In the genomic region with DNA sequence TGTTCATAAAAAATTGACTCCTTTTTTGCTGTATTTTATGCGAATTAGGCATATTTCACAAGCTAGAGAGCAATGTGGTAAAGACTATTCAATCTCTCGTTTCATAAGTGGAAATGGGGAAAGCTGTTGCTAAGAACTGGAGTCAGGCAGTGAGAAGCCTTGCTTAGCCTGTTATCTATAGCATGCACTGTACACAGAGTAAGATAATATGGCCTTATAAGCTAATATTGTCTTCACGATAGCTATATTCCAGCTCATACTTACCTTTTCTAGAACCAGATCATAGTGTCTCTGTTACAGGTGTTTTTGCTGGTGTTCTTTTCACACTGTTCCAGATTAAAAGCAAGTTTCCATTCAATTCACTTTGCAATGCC, we compare ENCODE assay signal across 8 mouse cellular contexts. TPM values are rescaled to one million over a fixed set of nuclear protein-coding genes. Genes with fewer than 3 reads are reported as not detected.
A peak's percentile ranks its signal among the peaks of the same experiment; 100 is the strongest.
DNase-seq lines count a peak whose midpoint lies in the region; ATAC-seq and TF ChIP-seq lines count a peak whose summit lies in the region.

No protein-coding gene starts in this region.

- no peak for TF ChIP-seq RAD21 in MEL (IDR thresholded peaks at IDR 0.05; ENCODE audit: low read depth, low read length)

- peak overlapping the region; percentile 96; the same call in 1 of the 2 replicates for H3K27ac ChIP-seq in heart, embryonic 13.5 days (replicated peaks)
- H3K27ac ChIP-seq in MEL (ENCODE audit: control insufficient read depth, low read depth, low read length): peak overlapping the region; percentile 82
- peak overlapping the region; percentile 94; the same call in 1 of the 2 replicates for H3K27ac ChIP-seq in forebrain, postnatal 0 days (ENCODE audit: low read depth, low read length)

- 54% methylated on average over 3 of the region's 3 CpGs for WGBS in heart, embryonic 13.5 days
- 58% methylated on average over 3 of the region's 3 CpGs for WGBS in forebrain, postnatal 0 days

- no peak for DNase-seq in heart, postnatal 4 days
- peak; percentile 81 for DNase-seq in MEL (ENCODE audit: low read depth, low spot score)
- peak; percentile 7 for DNase-seq in forebrain, postnatal 0 days
- DNase-seq in cerebellum, postnatal 14 days: no peak
- DNase-seq in layer of hippocampus, adult 11-12 months (ENCODE audit: low spot score): no peak
- no peak for DNase-seq in frontal cortex, adult 2 months (ENCODE audit: extremely low spot score in 1 of 2, low spot score in 1 of 2)

- no peaks in the 10 kb centered on the region for H3K9me3 ChIP-seq in heart, embryonic 13.5 days
- H3K9me3 ChIP-seq in MEL (replicated peaks; ENCODE audit: insufficient read depth, low read length): no peaks in the 10 kb centered on the region
- H3K9me3 ChIP-seq in forebrain, postnatal 0 days (ENCODE audit: low read length): no peaks in the 10 kb centered on the region

- H3K4me3 ChIP-seq in heart, embryonic 13.5 days: peak overlapping the region; percentile 97
- peak overlapping the region; percentile 10 to 70 for H3K4me3 ChIP-seq in MEL (ENCODE audit: control insufficient read depth in 1 of 2, insufficient read depth in 1 of 2, low read depth in 2 of 2, low read length in 2 of 2)
- H3K4me3 ChIP-seq in forebrain, postnatal 0 days (ENCODE audit: low read depth, low read length): peak overlapping the region; percentile 69; the same call in 1 of the 2 replicates

- peak; percentile 86 to 89 for TF ChIP-seq EP300 in MEL (IDR thresholded peaks at IDR 0.05; ENCODE audit: low read depth in 1 of 2, low read length in 2 of 2)

- no peaks in the 10 kb centered on the region for H3K36me3 ChIP-seq in heart, embryonic 13.5 days
- H3K36me3 ChIP-seq in MEL (ENCODE audit: control insufficient read depth in 1 of 2, insufficient read depth in 2 of 2, low read length in 2 of 2): peaks cover 0 to 49% of the 10 kb centered on the region in 2 experiments; a peak in 3 of 4 replicates
- no peaks in the 10 kb centered on the region for H3K36me3 ChIP-seq in forebrain, postnatal 0 days (ENCODE audit: insufficient read depth)

- H3K27me3 ChIP-seq in heart, embryonic 13.5 days (replicated peaks): no peaks in the 10 kb centered on the region
- no peaks in the 10 kb centered on the region for H3K27me3 ChIP-seq in MEL (ENCODE audit: control insufficient read depth in 1 of 2, insufficient read depth in 2 of 2, low read length in 2 of 2)
- H3K27me3 ChIP-seq in forebrain, postnatal 0 days (ENCODE audit: insufficient read depth, low read length): no peaks in the 10 kb centered on the region

- peak overlapping the region; percentile 84 for H3K4me2 ChIP-seq in heart, embryonic 13.5 days
- H3K4me2 ChIP-seq in forebrain, postnatal 0 days (ENCODE audit: low read depth): peak overlapping the region; percentile 58; the same call in 1 of the 2 replicates

- peak overlapping the region; percentile 97 for H3K9ac ChIP-seq in heart, embryonic 13.5 days
- peak overlapping the region; percentile 88 for H3K9ac ChIP-seq in MEL (ENCODE audit: control insufficient read depth, low read depth, low read length, poor library complexity, severe bottlenecking)
- peak overlapping the region; percentile 78 for H3K9ac ChIP-seq in forebrain, postnatal 0 days

- peaks cover 40% of the 10 kb centered on the region for H3K79me2 ChIP-seq in MEL (ENCODE audit: control insufficient read depth, insufficient read depth, low read length, poor library complexity)

- no peak for TF ChIP-seq CTCF in MEL (IDR thresholded peaks at IDR 0.05 in 2 of 3, conservative IDR thresholded peaks at IDR 0.05 in 1 of 3; ENCODE audit: control insufficient read depth in 1 of 3, insufficient read depth in 1 of 3, low read depth in 2 of 3, low read length in 3 of 3, poor library complexity in 1 of 3, severe bottlenecking in 1 of 3)
- TF ChIP-seq CTCF in forebrain, postnatal 0 days (IDR thresholded peaks at IDR 0.05; ENCODE audit: low read depth): no peak

- peaks cover 46% of the 10 kb centered on the region for H3K4me1 ChIP-seq in heart, embryonic 13.5 days
- peaks cover 26 to 30% of the 10 kb centered on the region in 2 experiments for H3K4me1 ChIP-seq in MEL (ENCODE audit: control insufficient read depth in 1 of 2, insufficient read depth in 2 of 2, low read length in 2 of 2)
- peaks cover 17% of the 10 kb centered on the region; the same call in 1 of the 2 replicates for H3K4me1 ChIP-seq in forebrain, postnatal 0 days (ENCODE audit: insufficient read depth)

- ATAC-seq in heart, embryonic 13.5 days (ENCODE audit: extremely low read depth, insufficient number of reproducible peaks, low FRiP score, low TSS enrichment): no peak
- ATAC-seq in forebrain, postnatal 0 days: no peak
- ATAC-seq in megakaryocyte-erythroid progenitor cell, adult 5-6 weeks (replicated peaks; ENCODE audit: low FRiP score, low TSS enrichment, poor library complexity, severe bottlenecking): peak; percentile 68

- no peak for TF ChIP-seq POLR2A in MEL (IDR thresholded peaks at IDR 0.05; ENCODE audit: control insufficient read depth in 1 of 2, insufficient read depth in 1 of 2, low read depth in 1 of 2, low read length in 2 of 2, poor library complexity in 1 of 2)

TF ChIP-seq in MEL, 35 proteins besides CTCF, POLR2A, EP300 and RAD21 (continues in another document):
- TF ChIP-seq MYB (IDR thresholded peaks at IDR 0.05; ENCODE audit: low read depth, low read length): no peak
- no peak for TF ChIP-seq BHLHE40 (IDR thresholded peaks at IDR 0.05; ENCODE audit: borderline replicate concordance, low read depth, low read length)
- TF ChIP-seq ZMIZ1 (IDR thresholded peaks at IDR 0.05; ENCODE audit: low read depth, low read length): no peak
- no peak for TF ChIP-seq ZC3H11A (IDR thresholded peaks at IDR 0.05; ENCODE audit: low read depth, low read length)
- no peak for TF ChIP-seq NELFE (IDR thresholded peaks at IDR 0.05; ENCODE audit: low read depth, low read length)
- no peak for TF ChIP-seq MAFK (IDR thresholded peaks at IDR 0.05; ENCODE audit: borderline replicate concordance, low read depth, low read length)
- peak; percentile 58; the same call in 1 of the 2 replicates for TF ChIP-seq TBP (IDR thresholded peaks at IDR 0.05; ENCODE audit: low read depth, low read length)
- TF ChIP-seq CHD1 (IDR thresholded peaks at IDR 0.05; ENCODE audit: low read depth, low read length): peak; percentile 51; the same call in 1 of the 2 replicates
- no peak for TF ChIP-seq KAT2A (conservative IDR thresholded peaks at IDR 0.05; ENCODE audit: low read depth, low read length)
- TF ChIP-seq GABPA (IDR thresholded peaks at IDR 0.05; ENCODE audit: low read depth, low read length): no peak
- TF ChIP-seq RCOR1 (IDR thresholded peaks at IDR 0.05; ENCODE audit: low read depth, low read length): peak; percentile 82; the same call in 1 of the 2 replicates
- TF ChIP-seq ZKSCAN1 (IDR thresholded peaks at IDR 0.05; ENCODE audit: low read depth, low read length): no peak
- no peak for TF ChIP-seq JUND (IDR thresholded peaks at IDR 0.05; ENCODE audit: low read depth, low read length)
- TF ChIP-seq ZNF384 (IDR thresholded peaks at IDR 0.05; ENCODE audit: low read depth, low read length): no peak
- TF ChIP-seq MXI1 (IDR thresholded peaks at IDR 0.05; ENCODE audit: low read depth, low read length): 0 out of 2 replicates have a peak, but pooled peaks have one; percentile 36
- TF ChIP-seq MAZ (IDR thresholded peaks at IDR 0.05; ENCODE audit: low read depth, low read length): no peak
- no peak for TF ChIP-seq E2F4 (IDR thresholded peaks at IDR 0.05; ENCODE audit: borderline replicate concordance, low read depth, low read length)
- no peak for TF ChIP-seq POLR2AphosphoS5 (IDR thresholded peaks at IDR 0.05; ENCODE audit: borderline replicate concordance, low read depth, low read length)

RNA-seq across cellular contexts. Expression of gene Ero1l, which starts 0.7 kb away (rescaled TPM):
- 32.0 and 37.0 TPM in 2 replicates for polyA plus RNA-seq in heart, embryonic 13.5 days (2015; fragmentation: Nextera tagmentation; extraction: Ambion mirVana)
- total RNA-seq in heart, postnatal 4 days (2021): 10 to 100 TPM; 25.7 to 25.8 TPM
- 42.0 and 95.6 TPM in 2 replicates for total RNA-seq in MEL (2012; rRNA removed)
- 100 to 1,000 TPM; 114 to 273 TPM for polyA plus RNA-seq in MEL (2012; ENCODE audit: insufficient read depth in 1 of 2, insufficient read length in 2 of 2, low read depth in 1 of 2, low replicate concordance in 2 of 2, missing spikeins in 1 of 2)
- 19.1 and 24.9 TPM in 2 replicates for total RNA-seq in forebrain, postnatal 0 days (2014; rRNA removed)
- polyA plus RNA-seq in forebrain, postnatal 0 days (2015; fragmentation: Nextera tagmentation; extraction: Ambion mirVana): 13.8 and 17.9 TPM in 2 replicates
- total RNA-seq in megakaryocyte-erythroid progenitor cell, adult 5-6 weeks (2014; fragmentation: Nextera tagmentation): 30.3 and 31.8 TPM in 2 replicates
- total RNA-seq in megakaryocyte-erythroid progenitor cell, adult 5-6 weeks (2017): 29.7 and 32.3 TPM in 2 replicates
- polyA plus RNA-seq in frontal cortex, adult 2 months (2012; rRNA removed): 28.8 and 30.0 TPM in 2 replicates

RNA-seq across cellular contexts. Expression of gene Psmc6, which starts 10.4 kb away (rescaled TPM):
- polyA plus RNA-seq in heart, embryonic 13.5 days (2015; fragmentation: Nextera tagmentation; extraction: Ambion mirVana): 112 and 122 TPM in 2 replicates
- total RNA-seq in heart, postnatal 4 days (2021): 100 to 1,000 TPM; 117 to 118 TPM
- total RNA-seq in MEL (2012; rRNA removed): 125 and 156 TPM in 2 replicates
- polyA plus RNA-seq in MEL (2012; ENCODE audit: insufficient read depth in 1 of 2, insufficient read length in 2 of 2, low read depth in 1 of 2, low replicate concordance in 2 of 2, missing spikeins in 1 of 2): 100 to 1,000 TPM; 208 to 270 TPM
- total RNA-seq in forebrain, postnatal 0 days (2014; rRNA removed): 156 and 159 TPM in 2 replicates
- 140 and 156 TPM in 2 replicates for polyA plus RNA-seq in forebrain, postnatal 0 days (2015; fragmentation: Nextera tagmentation; extraction: Ambion mirVana)
- 152 and 178 TPM in 2 replicates for total RNA-seq in megakaryocyte-erythroid progenitor cell, adult 5-6 weeks (2014; fragmentation: Nextera tagmentation)
- total RNA-seq in megakaryocyte-erythroid progenitor cell, adult 5-6 weeks (2017): 234 and 305 TPM in 2 replicates
- polyA plus RNA-seq in frontal cortex, adult 2 months (2012; rRNA removed): 89.6 and 96.8 TPM in 2 replicates

RNA-seq across cellular contexts. Expression of gene Styx, which starts 31.7 kb away (rescaled TPM):
- 46.1 and 58.3 TPM in 2 replicates for polyA plus RNA-seq in heart, embryonic 13.5 days (2015; fragmentation: Nextera tagmentation; extraction: Ambion mirVana)
- 10 to 100 TPM; 45.4 to 57.1 TPM for total RNA-seq in heart, postnatal 4 days (2021)
- total RNA-seq in MEL (2012; rRNA removed): 18.0 and 19.9 TPM in 2 replicates
- polyA plus RNA-seq in MEL (2012; ENCODE audit: insufficient read depth in 1 of 2, insufficient read length in 2 of 2, low read depth in 1 of 2, low replicate concordance in 2 of 2, missing spikeins in 1 of 2): 10 to 100 TPM in 1 of 2 experiments, not detected in 1; 27.2 TPM
- total RNA-seq in forebrain, postnatal 0 days (2014; rRNA removed): 35.9 and 36.2 TPM in 2 replicates
- polyA plus RNA-seq in forebrain, postnatal 0 days (2015; fragmentation: Nextera tagmentation; extraction: Ambion mirVana): 59.2 and 72.2 TPM in 2 replicates
- 29.3 and 34.1 TPM in 2 replicates for total RNA-seq in megakaryocyte-erythroid progenitor cell, adult 5-6 weeks (2014; fragmentation: Nextera tagmentation)
- 24.5 and 48.4 TPM in 2 replicates for total RNA-seq in megakaryocyte-erythroid progenitor cell, adult 5-6 weeks (2017)
- polyA plus RNA-seq in frontal cortex, adult 2 months (2012; rRNA removed): 15.6 and 17.5 TPM in 2 replicates

Comparison
In these comparisons a context has a peak if more than half of its experiments do, and no peak if none do; other contexts are left out.
1. H3K4me3 ChIP-seq: peak in every context shown above with its lines; median percentile 97 in heart, embryonic 13.5 days; 69 in forebrain, postnatal 0 days; 40 in MEL.
2. DNase-seq: peak in MEL (single experiment) and forebrain, postnatal 0 days (single experiment); none in heart, postnatal 4 days (single experiment), cerebellum, postnatal 14 days (0 of 2), layer of hippocampus, adult 11-12 months (single experiment) and frontal cortex, adult 2 months (0 of 2).
3. Peak in every context shown above with its lines, with median percentiles within 50 percentile points of each other: H3K27ac ChIP-seq and H3K9ac ChIP-seq.